Mouse (Mus musculus) liver, embryonic 16.5 days (tissue): ENCODE measurements around the gene Lrrc4. TPM values are rescaled to one million over a fixed set of nuclear protein-coding genes. Genes with fewer than 3 reads are reported as not detected.

Source experiments
- ATAC-seq: fragments of 200-750 bp; cut with Nextera tagmentation; 2 replicates; pipeline ENCODE4 v1.8.0; 2017; ENCODE audit warnings: low read depth, mild to moderate bottlenecking, moderate number of reproducible peaks, moderate library complexity
- H3K27ac ChIP-seq: fragments of 300-500 bp; sonication (generic); 2 replicates; pipeline ENCODE4 v1.5.1; 2014; ENCODE audit warnings: mild to moderate bottlenecking, low read length
- H3K27me3 ChIP-seq: fragments of 300-500 bp; sonication (generic); 2 replicates; pipeline ENCODE4 v1.6.1; 2014; ENCODE audit warnings: low read depth, low read length, mixed read lengths; ENCODE audit not compliant: control insufficient read depth, insufficient read depth
- H3K36me3 ChIP-seq: fragments of 300-500 bp; sonication (generic); 2 replicates; pipeline ENCODE4 v1.6.1; 2014; ENCODE audit warnings: mild to moderate bottlenecking; ENCODE audit not compliant: control insufficient read depth, insufficient read depth
- H3K4me1 ChIP-seq: fragments of 300-500 bp; sonication (generic); 2 replicates; pipeline ENCODE4 v1.6.1; 2014; ENCODE audit warnings: low read depth, low read length, mixed read lengths; ENCODE audit not compliant: control insufficient read depth
- H3K4me2 ChIP-seq: fragments of 300-500 bp; sonication (generic); 2 replicates; pipeline ENCODE4 v1.6.1; 2014; ENCODE audit warnings: low read depth, low read length, mixed read lengths
- H3K4me3 ChIP-seq: fragments of 300-500 bp; sonication (generic); 2 replicates; pipeline ENCODE4 v1.5.1; 2014; ENCODE audit warnings: low read depth, mild to moderate bottlenecking, low read length
- H3K9ac ChIP-seq: fragments of 300-500 bp; sonication (generic); 2 replicates; pipeline ENCODE4 v1.6.1; 2014; ENCODE audit warnings: low read depth, low read length
- H3K9me3 ChIP-seq: fragments of 300-500 bp; sonication (generic); replicated peaks from 2 replicates; pipeline ENCODE4 v1.6.1; 2016; ENCODE audit warnings: low read length; ENCODE audit not compliant: control insufficient read depth
- WGBS: fragments of 180-500 bp; shearing (Covaris S2); extraction: QIAGEN DNeasy Blood & Tissue Kit; methylation state at CpG from one replicate; pipeline ENCODE4 v1.1.7; 2014; ENCODE audit not compliant: insufficient replicate concordance; 5-methylcytosine and 5-hydroxymethylcytosine counted together
- polyA plus RNA-seq: library from polyadenylated mRNA; unstranded; fragments of >200 nt; fragmentation: Nextera tagmentation; extraction: Ambion mirVana; gene quantifications from 2 replicates; pipeline ENCODE4 v1.2.1, GENCODE M21; 2015

The Lrrc4 gene
- polyA plus RNA-seq, 1 experiment from 2014 or later, result 0.11 TPM

DNA sequence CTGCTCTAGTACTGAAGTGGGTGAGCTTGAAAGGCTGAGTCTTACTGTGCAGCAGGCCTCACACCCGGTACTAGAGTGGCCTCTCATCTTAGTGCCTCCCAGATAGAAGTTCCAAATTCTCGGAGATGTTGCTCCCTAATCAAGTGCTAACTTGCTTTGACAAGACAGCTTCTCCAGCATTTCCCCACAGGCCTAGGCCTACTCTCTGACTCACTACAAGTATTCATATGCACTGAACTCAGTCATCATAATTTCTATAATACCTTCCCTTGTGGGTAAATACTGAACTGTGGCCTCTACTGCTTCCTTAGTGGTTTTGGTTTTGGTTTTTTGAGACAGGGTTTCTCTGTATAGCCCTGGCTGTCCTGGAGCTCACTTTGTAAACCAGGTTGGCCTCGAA, 8.2 kb downstream of the Lrrc4 start:
- WGBS, result 68% methylated on average over 3 of the region's 3 CpGs
- ATAC-seq, result no peak
- no peak overlapping the region for H3K4me2 ChIP-seq
- H3K36me3 ChIP-seq, result no peaks in the 10 kb centered on the region
- H3K4me3 ChIP-seq, result no peak overlapping the region
- H3K9ac ChIP-seq, result no peak overlapping the region
- no peaks in the 10 kb centered on the region for H3K9me3 ChIP-seq
- H3K4me1 ChIP-seq, result no peaks in the 10 kb centered on the region
- H3K27ac ChIP-seq, result no peak overlapping the region
- H3K27me3 ChIP-seq, result no peaks in the 10 kb centered on the region

DNA sequence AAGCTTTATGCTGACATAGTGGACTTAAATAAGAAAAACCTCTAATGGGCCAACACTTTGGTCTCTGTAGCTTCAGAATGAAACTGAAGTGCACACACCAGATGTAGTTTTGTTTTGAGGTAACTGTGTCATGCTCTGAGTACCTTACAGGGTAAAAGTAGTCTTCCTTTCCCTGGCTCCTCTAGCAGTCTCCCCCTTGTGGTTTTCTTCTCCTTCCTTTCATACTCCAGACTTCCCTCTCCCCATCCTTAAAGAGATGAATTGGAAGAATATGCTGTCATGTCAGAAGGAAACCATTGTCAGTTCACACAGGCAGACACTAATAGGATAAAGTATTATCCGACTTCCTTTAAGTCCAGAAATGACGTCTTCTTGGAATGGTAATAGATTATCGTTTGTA, 9.3 kb downstream of the Lrrc4 start:
- ATAC-seq, result no peak
- H3K9ac ChIP-seq, result no peak overlapping the region
- 54% methylated on average over 3 of the region's 3 CpGs for WGBS
- H3K4me2 ChIP-seq, result no peak overlapping the region
- no peak overlapping the region for H3K27ac ChIP-seq
- H3K9me3 ChIP-seq, result no peaks in the 10 kb centered on the region
- H3K4me3 ChIP-seq, result no peak overlapping the region
- H3K4me1 ChIP-seq, result no peaks in the 10 kb centered on the region
- no peaks in the 10 kb centered on the region for H3K27me3 ChIP-seq
- no peaks in the 10 kb centered on the region for H3K36me3 ChIP-seq

DNA sequence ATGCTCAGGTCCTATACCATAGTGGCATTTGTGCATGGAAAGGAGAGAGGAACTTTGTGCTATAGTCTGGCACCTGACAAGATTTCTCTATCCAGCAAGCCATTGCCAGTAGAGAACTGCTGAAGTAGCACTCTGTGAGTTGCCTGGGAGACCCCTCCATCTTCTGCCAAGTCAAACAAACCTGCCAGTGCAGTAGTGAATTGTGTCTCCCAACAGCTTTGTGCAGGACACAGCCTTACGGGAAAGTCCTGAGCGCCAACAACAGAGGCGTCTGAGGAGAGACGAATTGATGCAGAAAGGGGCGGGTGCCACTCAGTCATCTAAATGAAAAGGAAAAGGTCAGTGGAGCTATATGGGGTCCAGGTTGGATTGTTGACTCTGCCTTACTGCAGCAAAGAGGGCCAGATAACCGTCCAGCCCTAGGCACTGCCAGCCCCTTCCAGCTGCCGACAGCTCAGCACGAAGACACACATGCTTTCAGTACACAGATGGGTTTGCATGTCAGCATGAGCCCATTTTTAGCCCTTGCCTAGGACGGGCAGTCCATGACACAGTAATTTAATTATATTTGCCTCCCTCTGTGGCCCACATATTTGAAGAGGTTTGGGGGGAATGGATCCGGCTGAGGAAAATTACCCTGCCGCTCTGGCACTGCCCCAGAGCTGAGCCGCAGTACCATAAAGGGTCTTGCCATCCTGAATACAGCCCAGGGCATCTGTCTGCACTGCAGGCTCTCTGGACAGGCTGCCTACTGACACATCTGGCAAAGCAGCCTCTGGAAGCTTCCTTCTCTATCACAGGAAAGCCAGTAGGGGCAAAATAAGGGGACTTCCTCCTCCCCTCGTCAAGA, 11.8 kb downstream of the Lrrc4 start:
- Histone ChIP-seq H3K36me3 (no peaks in the 10 kb centered on the region), H3K27me3 (no peaks in the 10 kb centered on the region), H3K4me3 (no peak overlapping the region), H3K4me2 (no peak overlapping the region), H3K27ac (no peak overlapping the region), H3K4me1 (no peaks in the 10 kb centered on the region), H3K9me3 (no peaks in the 10 kb centered on the region), H3K9ac (no peak overlapping the region)
- ATAC-seq, result no peak
- WGBS, result 77% methylated on average over 13 of the region's 13 CpGs

DNA sequence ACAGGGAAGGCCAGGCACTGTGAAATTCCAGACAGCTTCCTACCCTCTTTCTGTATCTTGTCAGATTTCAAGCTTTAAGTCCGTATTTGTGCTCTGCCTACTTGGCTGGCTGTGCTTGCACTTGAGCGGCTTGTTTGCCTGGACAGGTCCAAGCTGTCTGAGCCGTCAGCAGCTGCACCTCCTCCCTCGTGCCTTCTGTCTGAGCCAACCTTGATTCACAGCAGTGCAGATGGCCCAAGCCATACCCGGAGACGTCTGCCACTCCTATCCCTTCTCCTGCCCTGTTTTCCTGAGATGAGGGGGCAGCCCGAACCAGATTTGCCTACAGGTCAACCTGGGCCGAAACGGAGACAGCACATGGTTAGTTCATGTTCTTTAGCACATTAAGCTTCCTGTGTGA, 14.5 kb downstream of the Lrrc4 start:
- 71% methylated on average over 9 of the region's 9 CpGs for WGBS
- no peaks in the 10 kb centered on the region for H3K36me3 ChIP-seq
- no peak overlapping the region for H3K4me3 ChIP-seq
- H3K27me3 ChIP-seq, result no peaks in the 10 kb centered on the region
- no peak overlapping the region for H3K4me2 ChIP-seq
- H3K9me3 ChIP-seq, result no peaks in the 10 kb centered on the region
- no peaks in the 10 kb centered on the region for H3K4me1 ChIP-seq
- ATAC-seq, result no peak
- no peak overlapping the region for H3K27ac ChIP-seq
- H3K9ac ChIP-seq, result no peak overlapping the region

DNA sequence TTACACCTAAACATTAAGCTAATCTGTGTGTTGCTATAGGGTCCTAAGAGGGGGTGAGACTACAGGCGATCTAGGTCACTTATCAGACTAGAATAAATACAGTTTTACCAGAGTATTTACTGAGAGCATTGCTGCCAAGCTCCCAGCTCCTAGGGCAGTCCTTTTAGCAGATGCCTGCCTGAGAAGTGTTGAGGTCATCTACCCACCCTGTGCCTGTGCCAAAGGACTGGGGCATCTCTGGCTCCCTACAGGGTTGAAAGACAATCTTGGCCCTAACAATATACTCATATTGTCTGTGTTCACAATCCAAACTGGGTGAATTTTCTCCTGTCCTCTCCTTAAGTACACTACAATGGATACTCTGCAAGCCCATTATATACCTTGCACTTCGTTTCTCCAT, 16.7 kb downstream of the Lrrc4 start:
- no peaks in the 10 kb centered on the region for H3K27me3 ChIP-seq
- no peak for ATAC-seq
- no peaks in the 10 kb centered on the region for H3K36me3 ChIP-seq
- no peak overlapping the region for H3K4me2 ChIP-seq
- WGBS, result 53% methylated on average over 2 of the region's 2 CpGs
- no peaks in the 10 kb centered on the region for H3K4me1 ChIP-seq
- H3K27ac ChIP-seq, result no peak overlapping the region
- H3K9ac ChIP-seq, result no peak overlapping the region
- no peak overlapping the region for H3K4me3 ChIP-seq
- H3K9me3 ChIP-seq, result no peaks in the 10 kb centered on the region

DNA sequence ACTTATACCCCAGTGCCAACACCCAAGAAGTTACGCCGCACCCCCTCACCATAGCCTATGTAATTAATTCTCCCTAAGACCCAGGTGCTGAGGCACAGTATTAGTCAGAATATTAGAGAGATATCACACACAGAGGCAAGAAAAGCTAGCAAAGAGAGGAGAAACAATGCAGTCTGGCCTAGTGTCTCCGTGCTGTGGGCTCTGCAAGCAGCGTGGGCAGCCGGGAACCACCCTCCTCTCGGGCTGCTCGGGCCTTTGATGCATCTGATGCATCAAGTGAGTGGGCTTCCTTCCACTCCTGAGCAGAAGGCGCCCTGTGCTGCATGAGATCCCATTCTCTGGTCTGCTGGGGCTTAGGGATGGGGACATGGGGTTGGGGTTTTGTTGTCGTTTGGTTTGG, 18.5 kb downstream of the Lrrc4 start:
- H3K4me2 ChIP-seq, result no peak overlapping the region
- 74% methylated on average over 9 of the region's 9 CpGs for WGBS
- H3K9me3 ChIP-seq, result no peaks in the 10 kb centered on the region
- H3K4me1 ChIP-seq, result no peaks in the 10 kb centered on the region
- H3K27me3 ChIP-seq, result no peaks in the 10 kb centered on the region
- no peaks in the 10 kb centered on the region for H3K36me3 ChIP-seq
- no peak for ATAC-seq
- no peak overlapping the region for H3K9ac ChIP-seq
- H3K27ac ChIP-seq, result no peak overlapping the region
- no peak overlapping the region for H3K4me3 ChIP-seq

DNA sequence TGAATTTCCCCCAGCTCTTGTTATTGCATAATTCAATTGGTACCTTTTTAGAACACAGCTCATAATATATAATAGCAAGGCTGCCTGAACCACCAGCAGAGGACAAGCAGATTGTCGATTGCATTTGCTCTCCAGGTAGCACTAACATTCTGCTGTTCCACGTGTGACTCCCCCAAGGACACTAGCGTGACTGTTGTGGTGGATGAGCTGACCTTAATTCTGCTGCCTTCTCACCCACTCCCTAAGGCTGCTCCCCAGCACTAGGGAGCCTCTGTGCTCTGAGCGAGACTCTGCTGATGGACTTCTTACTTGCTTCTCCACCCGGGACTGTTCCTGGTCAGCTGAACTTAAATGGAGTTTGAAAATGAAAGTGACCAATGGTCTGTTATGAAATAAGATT, 26.8 kb downstream of the Lrrc4 start:
- H3K36me3 ChIP-seq, result no peaks in the 10 kb centered on the region
- no peak overlapping the region for H3K4me3 ChIP-seq
- no peaks in the 10 kb centered on the region for H3K27me3 ChIP-seq
- no peak overlapping the region for H3K27ac ChIP-seq
- no peak overlapping the region for H3K9ac ChIP-seq
- H3K4me2 ChIP-seq, result no peak overlapping the region
- ATAC-seq, result no peak
- no peaks in the 10 kb centered on the region for H3K9me3 ChIP-seq
- 72% methylated on average over 5 of the region's 5 CpGs for WGBS
- H3K4me1 ChIP-seq, result no peaks in the 10 kb centered on the region

DNA sequence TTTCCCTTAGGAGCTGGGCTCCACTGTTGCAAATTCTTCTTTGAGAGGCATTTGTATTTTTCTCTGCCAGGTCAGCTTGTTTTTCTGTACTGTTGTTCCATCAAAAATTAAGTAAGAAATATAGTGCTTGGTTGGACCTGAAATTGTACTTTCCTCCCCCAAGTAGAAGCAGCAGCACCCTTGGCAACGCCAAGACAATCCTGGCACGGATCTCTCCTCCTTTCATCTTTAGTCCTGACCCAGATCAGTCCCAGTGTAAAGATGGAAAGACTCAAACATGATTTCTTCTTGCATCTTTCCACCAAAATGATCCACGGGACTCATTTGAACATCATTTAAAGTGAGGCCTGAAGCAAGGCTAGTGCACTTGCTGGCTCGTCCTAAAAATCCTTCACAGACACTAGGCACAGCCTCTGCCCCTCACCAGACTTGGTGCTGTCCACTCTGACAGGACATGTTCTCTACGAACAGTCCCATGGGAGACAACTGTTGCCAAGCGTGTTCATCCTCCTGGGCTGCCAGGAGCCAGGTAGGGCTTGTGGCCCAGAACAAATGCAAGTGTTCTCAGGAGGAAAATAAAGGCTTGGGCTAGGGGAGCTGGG, 27.8 kb downstream of the Lrrc4 start:
- no peak overlapping the region for H3K4me2 ChIP-seq
- no peaks in the 10 kb centered on the region for H3K27me3 ChIP-seq
- no peaks in the 10 kb centered on the region for H3K9me3 ChIP-seq
- no peaks in the 10 kb centered on the region for H3K4me1 ChIP-seq
- WGBS, result 68% methylated on average over 6 of the region's 6 CpGs
- no peaks in the 10 kb centered on the region for H3K36me3 ChIP-seq
- H3K9ac ChIP-seq, result no peak overlapping the region
- H3K4me3 ChIP-seq, result no peak overlapping the region
- ATAC-seq, result no peak
- no peak overlapping the region for H3K27ac ChIP-seq

DNA sequence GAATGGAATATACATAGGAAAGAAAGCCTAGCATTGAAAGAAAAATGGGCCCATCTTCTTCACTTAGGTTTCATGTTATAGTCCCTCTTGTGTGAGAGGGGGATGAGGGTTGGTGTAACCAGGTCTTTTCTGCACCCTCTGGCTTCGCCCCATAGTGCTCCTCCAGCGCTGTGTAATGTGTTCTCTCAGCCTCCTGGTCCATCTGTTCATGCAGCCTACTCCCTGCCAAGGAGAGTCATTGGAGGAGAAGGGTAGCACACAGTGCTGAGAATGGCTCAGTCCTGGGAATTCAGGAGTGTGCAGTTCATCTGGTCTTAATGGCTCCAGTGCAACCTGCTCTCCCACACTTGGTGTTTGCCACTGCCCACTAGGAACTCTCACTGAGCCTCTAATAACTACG, 30.6 kb downstream of the Lrrc4 start:
- Histone ChIP-seq H3K4me1 (no peaks in the 10 kb centered on the region), H3K36me3 (peaks cover under 1% of the 10 kb centered on the region; the same call in 1 of the 2 replicates), H3K4me2 (no peak overlapping the region), H3K4me3 (no peak overlapping the region), H3K9me3 (no peaks in the 10 kb centered on the region), H3K27me3 (no peaks in the 10 kb centered on the region), H3K9ac (no peak overlapping the region), H3K27ac (no peak overlapping the region)
- ATAC-seq, result no peak
- 71% methylated on average over 3 of the region's 3 CpGs for WGBS
